Mouse (Mus musculus): ENCODE measurements around the gene Sprr2i. TPM values are rescaled to one million over a fixed set of nuclear protein-coding genes. Genes with fewer than 3 reads are reported as not detected.

Sprr2i gene
- polyA plus RNA-seq, 1 experiment from 2014 or later, result not detected

Other genes with a start within 250 kb of the Sprr2i start
- gene Sprr2a1, start 192.2 kb upstream of the Sprr2i start, polyA plus RNA-seq (2015; fragmentation: Nextera tagmentation; extraction: Ambion mirVana), result not detected in 2 replicates
- gene Sprr2a2, start 192.1 kb upstream of the Sprr2i start, polyA plus RNA-seq (2015; fragmentation: Nextera tagmentation; extraction: Ambion mirVana), result not detected in 2 replicates
- not detected in 2 replicates for gene Sprr2a3, start 122.6 kb upstream of the Sprr2i start, polyA plus RNA-seq (2015; fragmentation: Nextera tagmentation; extraction: Ambion mirVana)
- gene Sprr2b, start 91.4 kb upstream of the Sprr2i start, polyA plus RNA-seq (2015; fragmentation: Nextera tagmentation; extraction: Ambion mirVana), result not detected in 2 replicates
- not detected in 2 replicates for gene Sprr2d, start 68.9 kb upstream of the Sprr2i start, polyA plus RNA-seq (2015; fragmentation: Nextera tagmentation; extraction: Ambion mirVana)
- gene Sprr2e, start 55.8 kb upstream of the Sprr2i start, polyA plus RNA-seq (2015; fragmentation: Nextera tagmentation; extraction: Ambion mirVana), result not detected in 2 replicates
- gene Sprr2f, start 42.8 kb upstream of the Sprr2i start, polyA plus RNA-seq (2015; fragmentation: Nextera tagmentation; extraction: Ambion mirVana), result not detected in 2 replicates
- not detected in 2 replicates for gene Sprr2h, start 22.3 kb upstream of the Sprr2i start, polyA plus RNA-seq (2015; fragmentation: Nextera tagmentation; extraction: Ambion mirVana)
- gene Sprr2j-ps, start 10.1 kb downstream of the Sprr2i start, polyA plus RNA-seq (2015; fragmentation: Nextera tagmentation; extraction: Ambion mirVana), result not detected in 2 replicates
- 9.7 and 14.2 TPM in 2 replicates for gene Gm9774, start 21.4 kb downstream of the Sprr2i start, polyA plus RNA-seq (2015; fragmentation: Nextera tagmentation; extraction: Ambion mirVana)
- gene Sprr2k, start 24.6 kb downstream of the Sprr2i start, polyA plus RNA-seq (2015; fragmentation: Nextera tagmentation; extraction: Ambion mirVana), result not detected in 2 replicates
- not detected in 2 replicates for gene Sprr1b, start 30.8 kb downstream of the Sprr2i start, polyA plus RNA-seq (2015; fragmentation: Nextera tagmentation; extraction: Ambion mirVana)
- gene Sprr3, start 50.7 kb downstream of the Sprr2i start, polyA plus RNA-seq (2015; fragmentation: Nextera tagmentation; extraction: Ambion mirVana), result not detected in 2 replicates
- gene Sprr1a, start 77.9 kb downstream of the Sprr2i start, polyA plus RNA-seq (2015; fragmentation: Nextera tagmentation; extraction: Ambion mirVana), result not detected in 2 replicates
- not detected in 2 replicates for gene Sprr4, start 92.5 kb downstream of the Sprr2i start, polyA plus RNA-seq (2015; fragmentation: Nextera tagmentation; extraction: Ambion mirVana)
- not detected in 2 replicates for gene 2310046K23Rik, start 126.5 kb downstream of the Sprr2i start, polyA plus RNA-seq (2015; fragmentation: Nextera tagmentation; extraction: Ambion mirVana)
- gene Ivl, start 165.7 kb downstream of the Sprr2i start, polyA plus RNA-seq (2015; fragmentation: Nextera tagmentation; extraction: Ambion mirVana), result not detected in 2 replicates
- gene Smcp, start 181.0 kb downstream of the Sprr2i start, polyA plus RNA-seq (2015; fragmentation: Nextera tagmentation; extraction: Ambion mirVana), result not detected in 2 replicates
- gene 2210017I01Rik, start 199.5 kb downstream of the Sprr2i start, polyA plus RNA-seq (2015; fragmentation: Nextera tagmentation; extraction: Ambion mirVana), result not detected in 2 replicates
- gene Lce6a, start 213.7 kb downstream of the Sprr2i start, polyA plus RNA-seq (2015; fragmentation: Nextera tagmentation; extraction: Ambion mirVana), result not detected in 2 replicates
- not detected in 2 replicates for gene Lce1a1, start 240.3 kb downstream of the Sprr2i start, polyA plus RNA-seq (2015; fragmentation: Nextera tagmentation; extraction: Ambion mirVana)
- gene Lce1b, start 248.9 kb downstream of the Sprr2i start, polyA plus RNA-seq (2015; fragmentation: Nextera tagmentation; extraction: Ambion mirVana), result not detected in 2 replicates

Measured in neural tube, embryonic 13.5 days (tissue).